Mouse (Mus musculus) kidney, postnatal 10 days (tissue): ENCODE measurements around the gene Cul3.

Experiments
- DNase-seq: peaks from one replicate; pipeline ENCODE4 v3.0.0; 2021; ENCODE audit warnings: mixed read lengths

Gene Cul3

DNA sequence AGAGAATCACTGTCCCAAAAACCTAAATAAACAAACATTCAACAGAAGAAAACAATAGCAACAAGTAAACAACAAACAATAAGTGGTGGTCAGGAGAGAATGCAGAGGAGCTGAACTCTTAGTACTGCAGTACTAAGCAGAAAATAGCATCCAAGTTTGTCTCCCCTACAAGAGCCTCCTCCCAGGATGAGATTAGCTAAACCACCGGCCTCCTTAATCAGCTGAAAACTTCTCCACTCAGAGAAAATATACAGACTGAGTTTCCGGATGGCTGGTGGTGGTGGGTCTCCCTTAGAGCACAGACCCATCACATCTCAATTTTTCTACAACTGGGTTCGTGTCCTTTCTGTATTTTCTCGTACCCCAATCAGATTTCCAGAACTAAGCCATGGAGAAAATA is 47.0 kb downstream of the Cul3 start:
- no peak for DNase-seq

DNA sequence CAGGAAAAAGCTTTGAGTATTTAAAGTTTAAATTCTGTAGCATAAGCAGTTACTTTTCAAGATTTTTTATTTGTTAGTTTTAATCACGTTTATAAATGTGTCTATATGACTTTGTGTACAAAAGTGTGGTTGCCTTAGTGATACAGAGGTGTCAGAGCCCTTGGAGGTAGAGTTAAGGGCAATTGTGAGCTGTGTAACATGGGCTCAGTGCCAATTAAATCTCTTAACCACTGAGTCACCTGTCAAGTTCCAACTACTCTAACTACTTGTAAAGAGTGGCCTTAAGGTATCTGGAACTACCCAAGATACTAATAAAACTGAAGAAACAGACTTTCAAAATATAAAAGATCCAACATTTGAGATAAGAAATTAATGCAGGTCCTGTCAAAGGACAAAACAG is 61.5 kb downstream of the Cul3 start:
- DNase-seq = no peak

DNA sequence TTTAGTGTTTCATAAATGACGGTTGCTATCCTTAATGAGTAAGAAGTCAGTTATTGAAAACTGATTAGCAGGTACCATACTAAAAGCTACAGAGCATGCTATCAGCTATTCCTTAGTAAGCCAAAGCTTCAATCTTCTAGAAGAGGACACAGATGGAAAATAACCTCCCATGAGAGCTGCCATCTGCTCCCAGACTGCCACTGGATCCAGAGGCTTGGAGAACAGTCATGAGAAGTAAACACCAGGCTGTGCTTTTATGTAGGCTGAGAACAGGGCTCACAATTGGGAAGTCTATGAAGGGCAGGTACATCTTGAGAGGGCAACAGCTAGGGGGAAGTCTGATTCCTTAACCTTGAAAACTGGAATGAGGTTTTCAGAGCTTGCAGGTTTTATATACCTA is 79.8 kb downstream of the Cul3 start:
- DNase-seq = no peak

DNA sequence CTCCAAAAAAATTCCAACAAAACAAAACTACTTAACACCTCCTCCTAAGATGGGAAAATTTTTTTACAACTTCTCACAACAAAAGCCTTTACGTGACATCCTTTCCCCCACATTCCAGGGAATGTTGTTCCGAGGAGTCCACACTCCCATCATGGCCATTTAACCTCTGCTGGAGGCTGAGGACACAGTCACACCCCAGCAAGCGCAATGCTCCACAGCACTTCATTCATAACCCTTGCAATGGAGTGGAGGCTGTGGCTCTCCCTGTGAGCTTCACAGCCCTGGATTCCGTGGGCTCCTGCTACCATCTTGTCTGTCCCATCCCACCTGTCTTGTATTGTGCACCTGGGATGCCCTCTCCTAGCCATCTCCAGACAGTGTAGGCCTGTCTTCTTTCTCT is 81.6 kb downstream of the Cul3 start:
- no peak for DNase-seq

DNA sequence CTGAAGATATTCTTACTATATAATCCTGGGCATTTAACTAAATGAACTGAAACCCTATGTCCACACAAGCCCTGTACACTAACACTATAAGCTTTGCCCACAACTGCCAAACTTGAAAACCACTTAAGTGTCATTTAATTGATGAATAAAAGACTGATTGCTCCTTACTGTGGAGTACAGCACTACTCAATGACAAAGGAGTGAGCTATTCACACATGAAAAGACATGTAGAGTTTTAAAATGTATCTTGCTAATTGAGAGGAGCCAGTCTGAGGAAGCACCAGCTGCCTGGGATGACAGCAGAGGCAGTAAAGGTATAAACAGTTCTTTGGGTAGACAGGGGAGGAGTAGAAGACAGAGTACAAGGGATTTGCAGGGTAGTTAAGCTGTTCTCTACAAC is 87.0 kb downstream of the Cul3 start:
- DNase-seq = no peak

DNA sequence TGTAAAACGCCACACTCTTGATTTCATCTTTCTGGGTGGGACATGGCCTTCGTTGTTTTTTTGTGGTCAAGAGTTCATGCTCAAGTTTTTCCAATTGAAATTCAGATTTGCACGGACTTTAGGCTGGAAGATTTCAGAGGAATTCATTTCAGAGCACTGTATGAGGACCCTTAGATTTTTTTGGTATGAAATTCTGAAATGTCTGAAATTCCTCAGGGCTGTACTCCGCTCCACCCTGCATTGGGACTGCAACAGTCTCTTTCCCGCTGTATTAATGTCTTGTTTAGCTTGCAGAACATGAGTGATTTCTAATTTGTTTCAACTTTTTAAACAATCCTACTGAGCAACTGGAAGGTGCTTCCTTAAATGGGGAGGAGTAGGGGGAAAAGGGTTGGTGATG is 90.0 kb downstream of the Cul3 start:
- no peak for DNase-seq

DNA sequence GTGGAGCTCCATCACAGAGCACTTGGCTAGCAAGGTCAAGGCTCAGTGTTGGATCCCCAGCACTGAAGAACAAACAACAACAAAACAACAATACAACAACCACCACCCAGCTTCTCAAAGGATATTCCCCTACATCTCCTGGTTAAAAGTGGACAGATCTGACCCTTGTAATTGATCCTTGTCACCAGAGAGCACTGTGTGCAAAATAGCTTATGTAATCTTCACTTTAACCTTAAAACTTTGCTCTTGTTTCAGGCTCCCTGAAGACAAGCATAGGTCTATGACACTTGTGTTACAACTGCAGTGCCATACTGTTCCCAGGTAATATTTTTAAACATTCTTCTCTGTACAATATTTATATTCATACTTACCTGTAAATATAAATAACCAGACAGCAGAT is 93.1 kb downstream of the Cul3 start:
- DNase-seq = no peak

DNA sequence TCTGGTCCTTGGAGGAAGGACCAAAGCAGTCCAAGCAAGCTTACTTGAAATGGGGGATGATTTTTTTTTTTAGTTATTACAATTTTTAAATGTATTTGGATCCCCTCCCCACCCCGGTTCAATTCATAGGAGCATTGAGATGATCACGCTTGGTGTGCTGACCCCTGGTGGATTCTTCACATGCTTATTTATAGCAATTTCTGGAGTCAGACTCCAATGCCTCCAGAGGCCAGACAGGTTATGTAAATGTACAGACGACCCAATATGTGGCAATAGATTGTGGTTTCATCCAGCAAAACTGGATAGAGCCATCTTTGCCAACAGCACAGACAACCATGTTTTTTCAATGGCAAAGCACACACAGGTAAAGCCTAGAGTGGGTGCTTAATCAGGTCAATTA is 96.2 kb downstream of the Cul3 start:
- DNase-seq = no peak

DNA sequence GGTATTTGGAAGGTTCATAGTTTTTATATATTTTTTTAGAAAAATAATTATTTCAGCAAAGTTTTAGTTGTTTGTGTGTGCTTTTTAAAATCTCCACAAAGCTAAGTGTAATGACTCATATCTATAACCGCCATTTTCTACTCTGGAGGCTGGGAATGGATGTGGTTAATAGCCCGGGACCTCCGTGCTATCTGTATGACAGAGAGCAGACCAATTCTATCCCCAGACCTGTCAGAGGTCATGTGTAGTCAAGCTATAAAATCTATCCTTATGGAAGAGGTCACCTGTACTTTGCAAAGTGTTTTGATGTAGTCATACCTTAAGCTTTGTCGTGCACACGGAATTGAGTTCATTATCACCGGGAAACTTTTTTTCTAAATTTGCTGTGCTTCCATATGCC is 98.7 kb downstream of the Cul3 start:
- no peak for DNase-seq

DNA sequence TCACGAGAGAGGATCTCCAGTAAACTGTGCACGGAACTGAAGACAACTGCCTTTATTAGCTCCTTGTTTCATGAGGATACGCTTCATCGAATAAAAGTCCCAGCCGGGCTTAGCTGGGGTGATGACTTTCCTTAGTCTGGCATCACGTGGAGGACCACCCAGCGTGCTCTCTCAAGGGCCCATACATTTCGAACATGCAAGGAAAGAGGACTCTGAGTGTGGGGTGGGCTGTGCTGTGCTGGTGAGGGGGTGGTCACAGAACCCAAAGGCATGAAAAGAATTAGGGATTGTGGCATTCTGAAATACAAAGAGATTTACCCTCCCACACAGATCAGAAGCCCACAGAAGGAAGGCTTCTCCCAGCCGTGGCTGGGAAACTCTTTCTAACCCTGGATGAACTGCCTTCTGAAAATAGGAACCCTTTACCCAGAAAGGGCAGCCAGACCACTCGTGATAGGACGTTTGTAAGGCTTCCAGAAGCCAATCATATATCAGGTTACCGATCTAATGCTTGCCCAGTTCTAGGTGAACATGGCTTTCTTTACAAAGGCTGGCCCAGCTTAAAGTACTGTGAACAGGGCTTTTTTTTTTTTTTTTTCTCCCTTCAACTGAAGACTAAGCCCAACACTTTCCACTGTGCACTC is 100.1 kb downstream of the Cul3 start:
- no peak for DNase-seq

DNA sequence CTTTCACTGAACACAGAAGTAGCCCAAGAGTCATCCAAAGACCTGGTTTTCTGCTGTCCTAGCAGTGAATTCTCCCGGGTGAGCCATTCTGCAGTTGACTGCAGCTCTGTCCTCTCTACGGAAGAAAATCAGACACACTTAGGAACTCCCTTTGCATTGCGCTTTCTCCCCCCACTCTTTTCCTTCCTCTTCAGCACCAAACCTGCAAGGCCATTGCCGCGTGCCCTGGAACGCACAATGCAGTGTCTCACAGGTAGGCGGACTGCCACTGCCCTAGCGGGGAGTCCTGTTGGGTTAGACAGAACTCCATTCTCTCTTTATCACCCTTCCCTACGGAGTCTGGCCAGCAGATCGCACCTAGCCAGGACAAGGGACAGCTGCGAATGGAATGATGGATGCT is 100.8 kb downstream of the Cul3 start:
- DNase-seq = no peak

DNA sequence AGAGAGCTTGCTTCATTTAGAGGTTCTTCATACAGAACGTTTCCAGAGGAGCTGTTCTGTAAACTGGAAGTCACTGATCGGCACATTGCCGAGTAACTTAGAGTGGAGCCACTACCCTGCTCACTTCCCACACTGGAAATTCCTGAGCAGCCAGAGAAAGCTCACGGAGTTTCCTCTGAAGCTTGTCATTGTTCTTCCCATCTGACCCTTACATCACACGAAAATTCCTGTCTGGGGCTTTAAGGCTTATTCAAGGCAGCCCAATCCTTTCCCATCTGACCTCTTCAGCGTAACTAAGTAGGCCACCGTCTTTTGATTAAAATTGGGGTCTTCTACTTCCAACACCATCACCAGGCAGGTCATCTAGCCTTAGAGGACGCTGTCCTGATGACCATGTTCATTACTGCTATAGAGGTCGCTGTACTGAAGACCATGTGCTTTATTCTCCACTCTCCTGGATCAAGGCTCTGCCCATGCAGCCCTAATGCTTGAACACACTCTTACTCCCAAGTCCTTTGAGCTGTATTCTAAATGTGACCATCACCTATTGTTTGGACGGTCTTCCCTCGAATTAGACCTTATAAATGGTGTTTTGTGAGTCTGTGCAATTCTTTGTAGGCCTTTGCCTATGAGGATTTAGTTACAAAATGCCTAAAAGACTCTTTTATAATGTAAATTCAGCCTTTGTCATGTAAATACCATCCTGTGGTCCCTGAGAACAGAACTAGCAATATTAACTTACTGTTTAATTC is 103.2 kb downstream of the Cul3 start:
- no peak for DNase-seq

DNA sequence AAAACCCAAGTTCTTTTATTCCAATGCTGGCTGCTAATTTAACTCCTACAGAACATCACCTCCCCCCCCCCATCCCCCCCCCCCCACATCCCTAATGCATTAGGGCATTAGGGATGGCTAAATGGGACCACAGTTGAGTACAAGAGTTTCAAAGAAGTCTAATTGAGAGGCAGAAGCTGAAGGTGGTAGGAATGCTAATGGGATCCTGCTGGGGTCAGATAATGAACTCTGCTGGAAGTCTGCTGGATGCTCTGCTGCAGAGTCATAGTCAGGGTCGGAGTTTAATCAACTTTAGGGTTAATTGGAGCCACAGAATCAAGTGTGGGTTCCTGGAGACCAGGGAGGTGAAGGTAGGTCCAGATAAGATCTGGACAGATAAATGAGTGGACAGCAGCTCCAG is 104.2 kb downstream of the Cul3 start:
- DNase-seq = no peak

DNA sequence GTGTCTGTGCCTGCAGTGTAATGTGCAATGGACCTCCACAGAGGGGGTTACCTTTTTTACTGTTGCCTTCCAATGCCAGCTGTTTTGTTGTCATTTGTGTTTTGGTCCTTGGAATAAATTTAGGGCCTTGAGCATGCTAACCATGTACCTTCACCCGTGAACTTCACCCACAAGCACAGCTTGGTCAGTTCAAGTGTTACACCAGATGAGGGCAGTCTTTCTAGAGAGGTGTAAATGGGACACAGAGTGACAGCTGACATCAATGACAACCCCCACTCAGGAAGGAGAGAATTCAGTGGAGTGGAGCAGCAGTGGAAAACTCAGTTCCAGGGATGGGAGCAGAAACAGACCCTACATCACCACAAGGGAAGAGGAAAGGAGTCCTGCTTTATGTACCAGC is 109.7 kb downstream of the Cul3 start:
- no peak for DNase-seq

DNA sequence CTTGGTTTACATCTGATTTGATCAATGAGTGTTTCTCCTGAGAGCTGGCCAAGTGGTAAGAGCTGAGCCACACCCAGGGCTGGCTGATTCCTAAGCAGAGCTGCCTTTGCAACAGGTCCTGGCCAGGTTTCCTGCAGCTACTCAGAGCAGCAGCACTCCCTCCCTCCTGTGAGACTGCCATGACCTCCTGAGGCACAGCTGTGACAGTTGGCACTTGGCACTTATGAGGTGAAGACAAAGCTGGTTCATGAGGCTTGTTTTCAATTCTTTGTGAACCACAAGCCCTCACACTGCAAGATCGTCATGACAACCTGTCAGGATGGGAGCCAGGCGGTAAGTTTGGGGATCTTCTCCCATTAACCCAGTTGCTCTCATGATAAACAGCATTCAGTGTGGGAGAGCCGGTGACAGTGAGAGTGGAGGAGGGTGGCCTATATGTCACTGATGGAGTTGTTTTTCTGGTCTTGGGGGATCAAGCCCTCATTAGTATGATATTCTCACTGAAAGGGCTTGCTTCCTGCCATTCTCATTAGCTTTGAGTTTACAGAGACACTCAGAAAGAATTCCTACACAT is 115.4 kb downstream of the Cul3 start:
- DNase-seq = no peak

DNA sequence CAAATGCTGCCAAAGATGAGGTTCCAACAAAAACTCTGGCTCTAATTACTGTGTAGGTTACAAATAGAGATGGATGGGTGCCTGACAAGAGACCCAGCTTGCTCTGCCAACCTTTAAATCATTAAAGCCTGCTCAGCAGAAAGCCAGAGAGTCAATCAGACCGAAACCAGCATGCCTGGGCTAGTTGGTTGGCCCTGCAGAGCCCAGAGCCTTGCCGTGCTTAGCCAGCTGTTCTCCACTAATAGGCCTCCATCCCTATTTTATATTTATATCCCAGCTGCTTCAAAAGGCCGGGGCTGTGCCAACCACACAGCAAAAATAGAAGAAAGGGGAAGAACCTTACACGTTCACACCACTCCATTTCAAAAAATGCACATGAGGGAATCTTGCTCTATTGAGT is 119.1 kb downstream of the Cul3 start:
- DNase-seq = no peak

DNA sequence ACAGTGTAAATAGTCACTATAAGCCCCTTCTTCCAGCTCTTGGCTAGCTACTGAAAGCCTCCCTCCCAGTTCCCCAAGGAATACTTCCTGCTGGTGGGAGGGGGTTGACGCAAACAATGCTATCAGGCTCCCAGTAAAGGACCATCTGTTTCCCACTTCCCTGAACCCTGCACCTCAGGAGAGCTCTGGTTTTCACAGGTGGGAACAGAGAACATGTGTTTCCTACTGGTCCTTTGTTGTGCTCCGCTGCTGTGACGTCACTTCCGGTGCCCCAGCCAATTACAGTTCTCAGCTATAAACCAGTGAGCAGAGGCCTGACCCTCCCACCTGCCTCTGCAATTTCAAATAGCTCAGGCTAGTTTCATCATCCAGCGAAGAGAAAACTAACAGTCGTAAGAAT is 122.0 kb downstream of the Cul3 start, which contains the start of gene Fam124b:
TSS of gene Fam124b (minus strand) at position 206 of the 400 bp plus-strand sequence.
- DNase-seq = peak; percentile 67
